Mouse (Mus musculus) bone marrow, adult 2 months (tissue): ENCODE results near the gene Gng7. TPM values are rescaled to one million over a fixed set of nuclear protein-coding genes. Genes with fewer than 3 reads are reported as not detected.

Experiments used
- H3K27ac ChIP-seq: fragments of 200-500 bp; 2 replicates; pipeline ENCODE4 v1.5.1; 2012; ENCODE audit warnings: low read depth, mild to moderate bottlenecking, control low read depth, inconsistent platforms, low read length; ENCODE audit not compliant: control insufficient read depth, poor library complexity, insufficient read depth
- H3K4me1 ChIP-seq: fragments of 200-500 bp; 2 replicates; pipeline ENCODE4 v1.6.1; 2011; ENCODE audit warnings: low read length; ENCODE audit not compliant: control insufficient read depth, insufficient read depth
- H3K4me3 ChIP-seq: fragments of 200-500 bp; replicated peaks from 2 replicates; pipeline ENCODE3; 2011; ENCODE audit warnings: mild to moderate bottlenecking, low read depth, low read length, control low read depth; ENCODE audit not compliant: control insufficient read depth
- CTCF ChIP-seq: fragments of 200-500 bp; IDR thresholded peaks from 2 replicates; pipeline ENCODE4 v1.5.1; 2011; ENCODE audit warnings: low read length, control low read depth; ENCODE audit not compliant: control insufficient read depth, insufficient read depth
- POLR2A ChIP-seq: fragments of 200-500 bp; IDR thresholded peaks from 2 replicates; pipeline ENCODE4 v1.6.1; 2011; ENCODE audit warnings: low read depth, mild to moderate bottlenecking, control low read depth, low read length, borderline replicate concordance; ENCODE audit not compliant: control insufficient read depth
- WGBS: fragments of 180-500 bp; shearing (Covaris S2); methylation state at CpG from one replicate; pipeline ENCODE4 v1.1.7; 2018; 5-methylcytosine and 5-hydroxymethylcytosine counted together
- polyA plus RNA-seq: library from polyadenylated mRNA; stranded (reverse); fragments of >200 nt; gene quantifications from 2 replicates; pipeline ENCODE4 v1.2.4, GENCODE M21; 2011; ENCODE audit warnings: low replicate concordance; ENCODE audit not compliant: missing spikeins, insufficient read depth, insufficient read length

Gng7 gene
- polyA plus RNA-seq, 1 experiment = not detected

DNA sequence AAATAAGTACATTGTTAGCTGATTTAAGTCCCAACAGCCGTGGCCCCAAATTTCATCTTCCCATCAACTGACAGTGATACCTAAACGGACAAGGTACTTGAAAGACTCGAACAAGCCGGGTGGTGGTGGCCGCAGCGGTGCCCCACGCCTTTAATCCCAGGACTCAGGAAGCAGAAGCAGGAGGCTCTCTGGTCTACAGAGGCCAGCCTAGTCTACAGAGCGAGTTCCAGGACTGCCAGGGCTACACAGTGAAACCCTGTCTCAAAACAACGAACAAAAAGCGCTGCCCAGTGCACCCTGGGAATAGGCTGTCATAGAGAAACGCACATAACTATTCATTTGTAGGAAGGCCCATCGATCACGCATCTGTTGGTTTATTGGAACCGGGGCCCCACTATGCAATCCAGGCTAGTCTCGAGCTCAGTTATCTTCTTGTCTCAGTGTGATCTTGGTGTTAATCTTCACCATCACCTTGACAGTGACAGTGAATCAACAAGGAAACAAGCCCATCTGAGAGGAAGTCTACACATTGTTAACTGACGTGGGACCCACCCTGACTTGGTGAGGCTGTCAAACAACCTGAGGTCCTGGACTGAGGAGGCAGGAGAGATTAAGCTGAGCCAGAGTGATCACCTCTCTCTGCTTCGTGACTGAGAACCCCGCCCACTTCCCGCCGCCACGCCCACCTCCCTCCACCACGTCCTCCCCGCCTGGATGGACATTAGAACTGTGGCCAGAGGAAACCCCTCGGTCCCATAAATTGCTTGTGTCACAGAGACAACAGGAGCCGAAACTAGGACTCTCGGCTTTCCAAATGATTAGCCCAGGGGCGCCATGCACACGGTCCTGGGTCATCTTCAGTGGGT is 14.3 kb downstream of the Gng7 start:
- WGBS = 31% methylated on average over 28 of the region's 28 CpGs
- H3K4me3 ChIP-seq = no peak overlapping the region
- no peaks in the 10 kb centered on the region; the same call in 1 of the 2 replicates for H3K4me1 ChIP-seq
- TF ChIP-seq POLR2A = no peak
- no peak for TF ChIP-seq CTCF
- H3K27ac ChIP-seq = no peak overlapping the region

DNA sequence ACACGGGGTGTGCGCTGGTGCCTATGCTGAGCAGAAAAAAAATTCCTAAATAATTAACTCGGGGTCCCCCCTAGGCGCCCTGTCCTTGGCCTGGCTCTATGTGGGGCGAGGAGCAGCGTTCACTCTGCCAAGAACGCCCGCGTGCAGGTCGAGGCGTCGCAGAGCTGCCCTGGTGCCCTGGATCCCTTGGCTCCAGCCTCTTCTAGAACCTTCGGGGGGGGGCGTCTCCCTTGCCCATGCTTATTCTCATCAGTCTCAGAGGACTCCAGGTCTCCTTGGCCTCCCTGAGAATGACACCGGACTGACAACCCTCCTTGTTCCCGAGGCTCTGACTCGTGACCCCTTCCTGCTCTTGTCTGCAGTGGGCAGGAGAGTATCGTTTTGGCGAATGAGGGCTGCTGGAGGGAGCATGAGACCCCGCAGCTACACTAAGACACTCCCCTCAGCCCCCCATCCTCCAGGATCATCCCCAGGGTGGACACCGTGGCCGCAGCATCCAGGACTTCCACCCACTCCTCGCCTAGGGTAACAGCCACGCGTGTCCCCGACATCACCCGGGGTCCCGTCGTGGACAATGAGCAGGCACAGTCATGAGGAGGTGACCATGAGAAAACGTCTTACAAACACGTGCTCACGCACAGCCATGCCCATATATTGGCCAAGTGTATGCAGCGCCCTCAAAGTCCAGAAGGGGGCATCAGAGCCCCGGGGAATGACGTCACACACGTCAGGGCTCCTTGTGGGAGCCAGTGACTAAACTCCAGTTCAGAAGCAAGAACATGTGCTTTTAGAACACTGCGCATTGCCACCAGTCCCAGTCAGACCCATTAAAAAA is 15.2 kb downstream of the Gng7 start:
- whole genome bisulfite sequencing = 25% methylated on average over 37 of the region's 37 CpGs
- H3K4me3 ChIP-seq = no peak overlapping the region
- TF ChIP-seq POLR2A (no peak), CTCF (peak; percentile 91)
- H3K4me1 ChIP-seq = no peaks in the 10 kb centered on the region; the same call in 1 of the 2 replicates
- no peak overlapping the region for H3K27ac ChIP-seq

GRCm38 (mm10) chr10:80998778-80999177 is 16.0 kb downstream of the Gng7 start:
- Histone ChIP-seq H3K4me1 (no peaks in the 10 kb centered on the region; the same call in 1 of the 2 replicates), H3K27ac (no peak overlapping the region), H3K4me3 (no peak overlapping the region)
- 5% methylated on average over 12 of the region's 12 CpGs for WGBS
- TF ChIP-seq CTCF (peak; percentile 63), POLR2A (no peak)

- Histone ChIP-seq H3K4me3 (no peak overlapping the region), H3K27ac (no peak overlapping the region), H3K4me1 (no peaks in the 10 kb centered on the region; the same call in 1 of the 2 replicates)
- no peak for TF ChIP-seq CTCF
- TF ChIP-seq POLR2A = no peak
- WGBS = 45% methylated on average over 14 of the region's 14 CpGs
These were observed 16.7 kb downstream of the Gng7 start for GRCm38 (mm10) chr10:80998021-80998420.

DNA sequence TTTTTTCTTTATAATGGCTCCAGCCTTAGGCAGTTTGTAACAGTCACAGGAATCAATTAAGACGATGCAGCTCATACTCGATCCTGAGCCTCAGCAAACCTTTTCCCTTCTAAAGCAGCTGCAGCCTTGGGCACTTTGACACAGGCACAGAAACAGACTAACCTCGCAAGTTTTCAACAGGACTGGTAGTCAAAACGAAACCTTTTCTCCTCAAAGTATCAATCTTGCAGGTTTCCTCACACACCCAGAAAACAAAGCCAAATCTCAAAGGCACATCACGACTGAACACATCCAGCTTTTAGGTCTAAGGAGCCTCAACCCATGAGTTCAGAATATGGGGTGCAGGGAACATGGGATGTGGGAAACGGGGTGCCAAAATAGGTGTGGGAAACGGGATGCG is 17.4 kb downstream of the Gng7 start:
- Histone ChIP-seq H3K27ac (no peak overlapping the region), H3K4me3 (no peak overlapping the region), H3K4me1 (no peaks in the 10 kb centered on the region; the same call in 1 of the 2 replicates)
- 74% methylated on average over 8 of the region's 8 CpGs for WGBS
- no peak for TF ChIP-seq CTCF
- no peak for TF ChIP-seq POLR2A

DNA sequence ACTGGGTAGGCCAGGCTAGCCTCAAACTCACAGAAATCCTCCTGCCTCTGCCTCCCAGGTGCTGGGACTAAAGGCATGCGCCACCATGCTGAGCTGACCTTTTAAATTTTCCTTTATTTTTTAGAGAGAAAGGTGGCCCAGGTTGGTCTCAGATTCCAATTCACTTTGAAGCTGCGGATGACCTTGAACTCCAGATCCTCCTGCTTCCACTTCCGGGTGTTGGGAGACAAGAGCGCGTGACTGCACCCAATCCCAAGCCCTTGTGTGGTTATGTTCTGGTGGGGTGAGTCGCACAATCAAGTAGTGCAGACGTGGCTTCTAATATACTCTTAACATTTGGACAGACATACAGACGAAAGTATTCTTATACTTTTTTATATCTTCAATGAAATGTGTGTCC is 18.2 kb downstream of the Gng7 start:
- H3K4me1 ChIP-seq = no peaks in the 10 kb centered on the region; the same call in 1 of the 2 replicates
- H3K4me3 ChIP-seq = no peak overlapping the region
- TF ChIP-seq CTCF = no peak
- TF ChIP-seq POLR2A = no peak
- 86% methylated on average over 8 of the region's 8 CpGs for WGBS
- H3K27ac ChIP-seq = no peak overlapping the region

- Histone ChIP-seq H3K4me1 (no peaks in the 10 kb centered on the region; the same call in 1 of the 2 replicates), H3K27ac (no peak overlapping the region), H3K4me3 (no peak overlapping the region)
- WGBS = 10% methylated on average over 21 of the region's 21 CpGs
- TF ChIP-seq POLR2A = no peak
- peak; percentile 99 for TF ChIP-seq CTCF
These were observed 19.6 kb downstream of the Gng7 start for GRCm38 (mm10) chr10:80995091-80995632.

DNA sequence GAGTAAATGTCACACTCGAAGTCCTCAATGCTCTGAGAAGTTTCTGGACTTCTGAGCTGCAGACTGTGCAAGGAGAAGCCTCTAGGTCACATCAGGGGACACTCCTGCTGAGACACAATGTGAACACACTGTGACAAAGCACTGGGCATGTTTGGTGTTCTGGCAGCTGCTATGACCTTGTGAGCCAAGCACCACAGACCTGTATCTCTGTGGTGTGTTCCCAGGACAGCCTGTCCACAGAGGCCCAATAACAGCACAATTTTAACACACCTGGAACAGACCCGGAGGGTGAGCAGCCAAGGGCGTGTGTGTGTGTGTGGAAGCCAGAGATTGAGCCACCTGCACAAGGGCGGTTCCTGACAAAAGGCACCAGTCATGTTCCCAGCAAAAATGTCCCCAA is 20.1 kb downstream of the Gng7 start:
- 44% methylated on average over 4 of the region's 4 CpGs for WGBS
- Histone ChIP-seq H3K27ac (no peak overlapping the region), H3K4me1 (peaks cover under 1% of the 10 kb centered on the region; the same call in 1 of the 2 replicates), H3K4me3 (no peak overlapping the region)
- TF ChIP-seq POLR2A (no peak), CTCF (no peak)
